Mouse (Mus musculus) mesoderm, embryonic 11.5 days (tissue): Measurements from ENCODE around the gene Alkbh3.

Experiments used
- DNase-seq: peaks from one replicate; pipeline ENCODE4 v3.0.0-alpha.2; 2012; ENCODE audit warnings: low read depth, low spot score

Gene Alkbh3

DNA sequence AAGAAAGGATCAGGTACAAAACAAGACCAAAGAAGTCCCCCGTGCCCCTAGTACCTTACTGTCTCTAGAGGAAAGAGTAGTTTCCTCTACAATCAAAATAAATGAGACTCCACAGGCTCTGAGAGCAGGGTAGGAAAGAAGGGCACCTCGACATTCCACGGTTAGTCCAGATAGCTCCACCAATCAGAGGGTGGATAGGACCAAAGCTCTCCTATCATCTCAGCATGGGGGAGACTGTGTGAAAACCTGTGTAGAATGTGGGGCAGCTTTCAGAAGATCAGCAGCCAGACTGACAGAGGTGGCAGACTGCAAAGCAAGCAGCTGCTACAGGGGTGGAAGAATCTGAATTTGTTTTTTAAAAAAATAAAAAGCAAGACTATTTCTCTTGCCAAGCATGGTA is 17.8 kb downstream of the Alkbh3 start:
- DNase-seq: no peak

DNA sequence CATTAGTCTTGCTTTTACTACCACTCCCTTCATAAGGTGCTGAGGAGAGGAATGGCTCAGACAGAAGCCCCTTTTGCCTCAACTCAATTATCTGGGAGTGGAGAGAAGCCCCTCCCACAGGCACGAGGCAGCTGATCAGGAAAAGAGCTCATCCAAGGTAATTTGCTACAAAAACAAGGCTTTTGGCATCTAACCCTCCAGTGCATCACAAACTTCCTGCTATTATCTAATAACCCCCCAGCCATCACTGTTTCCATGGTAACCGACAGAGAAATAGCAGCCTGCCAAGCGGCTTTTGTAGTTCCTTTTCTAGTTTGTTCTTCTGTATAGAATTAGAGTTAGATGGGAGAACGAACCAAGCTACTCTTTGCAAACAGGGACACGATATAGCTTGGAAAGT is 18.3 kb downstream of the Alkbh3 start:
- no peak for DNase-seq

DNA sequence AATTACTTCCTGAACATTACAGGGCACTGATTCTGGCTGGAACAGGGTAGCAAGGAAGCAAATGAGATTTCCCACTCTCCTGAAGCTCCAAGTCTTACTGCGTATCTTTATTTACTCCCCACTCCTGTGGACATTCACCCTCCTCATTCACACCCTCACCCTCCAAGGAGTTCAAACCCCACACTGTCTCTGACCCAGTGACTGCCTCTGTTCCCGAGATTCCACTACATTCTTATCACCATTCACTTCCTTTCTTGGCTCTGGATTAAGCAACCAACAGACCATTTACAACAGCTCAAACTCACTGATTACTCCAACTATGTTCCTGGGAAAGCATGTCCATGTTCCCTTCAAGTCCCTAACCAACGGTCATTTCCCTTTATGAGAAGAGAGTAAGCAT is 19.3 kb downstream of the Alkbh3 start:
- DNase-seq: no peak

DNA sequence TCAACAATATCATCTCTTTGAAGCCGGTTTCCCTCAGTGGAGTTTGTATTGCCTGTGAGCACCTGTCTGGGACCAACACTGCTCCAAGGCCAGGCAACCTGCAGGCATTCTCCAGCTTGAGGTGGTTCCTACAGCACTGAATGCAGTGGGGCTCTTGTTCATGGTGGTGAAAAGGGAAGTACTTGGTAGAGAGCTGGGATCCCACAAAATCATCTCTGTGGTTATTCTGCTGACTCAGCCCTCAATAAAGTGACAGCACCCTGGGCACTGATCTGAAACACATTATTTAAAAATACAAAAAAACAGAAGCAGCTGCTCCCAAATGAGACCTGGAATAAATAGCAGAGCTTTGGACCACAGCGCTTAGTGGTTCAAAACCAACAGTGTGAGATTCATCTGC is 22.2 kb downstream of the Alkbh3 start:
- no peak for DNase-seq

DNA sequence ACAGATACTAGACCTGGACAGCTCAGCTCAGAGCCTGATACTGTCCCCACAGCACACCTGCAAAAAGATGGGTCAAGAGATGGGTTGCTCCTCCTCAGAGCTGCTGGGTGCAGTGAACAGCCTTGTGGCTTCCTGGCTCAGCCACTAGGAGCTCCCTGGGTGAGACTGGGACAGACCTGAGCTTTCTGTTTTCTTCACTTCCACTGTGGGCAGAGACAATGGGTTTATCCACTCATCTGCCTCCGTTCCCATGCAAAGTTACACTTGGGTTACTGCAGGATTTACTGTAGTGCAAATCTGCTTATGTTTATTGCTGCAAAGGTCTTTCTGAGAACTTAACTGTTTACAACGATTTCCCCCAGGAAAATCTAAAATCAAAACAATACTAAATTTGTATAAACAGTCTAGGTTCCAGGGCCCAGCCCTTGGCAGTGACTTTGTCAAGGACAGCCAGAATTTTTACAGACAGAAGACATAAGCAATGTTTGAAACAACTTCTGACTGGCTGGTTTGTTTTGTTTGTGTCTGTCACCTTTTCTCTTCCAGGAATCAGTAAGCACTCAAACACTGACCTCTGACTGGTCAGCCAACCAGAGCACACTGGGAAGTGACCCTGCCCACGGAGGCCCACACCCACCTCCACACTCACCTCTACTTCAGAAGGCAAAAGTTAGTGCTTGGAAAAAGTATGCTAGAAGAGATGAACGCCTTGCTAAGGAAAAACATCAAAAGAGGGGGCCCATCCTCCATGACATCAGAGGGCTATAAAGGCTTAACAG is 28.0 kb downstream of the Alkbh3 start:
- DNase-seq: no peak

DNA sequence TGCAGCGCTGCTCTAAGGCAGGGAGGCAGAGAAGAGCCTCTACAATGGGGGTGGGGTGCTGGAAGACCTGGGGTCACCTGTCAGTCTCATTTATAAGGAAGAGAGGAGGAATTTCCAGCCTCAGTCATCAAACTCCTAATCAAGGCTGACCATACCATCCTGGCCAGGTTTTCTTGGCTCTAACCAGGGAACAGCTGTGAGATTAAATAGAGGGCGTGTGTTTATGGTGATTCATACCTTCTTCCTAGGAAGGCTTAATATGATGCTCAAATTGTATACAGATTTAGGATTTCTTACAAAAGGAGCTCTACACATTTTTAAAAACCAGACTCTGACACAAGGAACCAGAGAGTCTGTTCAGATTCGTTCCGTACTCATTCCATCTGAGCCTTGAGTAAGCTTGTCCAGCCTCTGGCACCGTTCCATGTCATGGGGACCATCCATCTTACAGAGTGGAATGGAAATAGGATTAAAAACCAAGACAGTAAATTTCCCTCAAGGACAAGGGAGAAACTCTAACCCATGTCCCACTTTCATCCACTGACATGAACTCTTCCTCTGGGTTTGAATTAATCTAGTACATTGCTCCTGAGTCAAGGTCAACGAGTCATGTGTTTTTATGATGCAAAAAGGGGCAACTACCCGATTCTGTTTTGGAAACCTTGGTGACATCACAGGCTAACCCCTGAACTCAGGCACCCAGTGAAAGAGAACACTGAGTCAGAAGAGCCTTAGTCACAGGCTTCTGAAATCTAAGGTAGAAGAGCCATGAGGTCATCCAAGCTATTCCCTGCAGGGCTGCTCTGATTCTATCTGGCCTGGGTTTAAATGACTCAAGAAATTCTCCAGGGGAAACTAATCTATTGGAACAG is 31.1 kb downstream of the Alkbh3 start:
- DNase-seq: no peak

DNA sequence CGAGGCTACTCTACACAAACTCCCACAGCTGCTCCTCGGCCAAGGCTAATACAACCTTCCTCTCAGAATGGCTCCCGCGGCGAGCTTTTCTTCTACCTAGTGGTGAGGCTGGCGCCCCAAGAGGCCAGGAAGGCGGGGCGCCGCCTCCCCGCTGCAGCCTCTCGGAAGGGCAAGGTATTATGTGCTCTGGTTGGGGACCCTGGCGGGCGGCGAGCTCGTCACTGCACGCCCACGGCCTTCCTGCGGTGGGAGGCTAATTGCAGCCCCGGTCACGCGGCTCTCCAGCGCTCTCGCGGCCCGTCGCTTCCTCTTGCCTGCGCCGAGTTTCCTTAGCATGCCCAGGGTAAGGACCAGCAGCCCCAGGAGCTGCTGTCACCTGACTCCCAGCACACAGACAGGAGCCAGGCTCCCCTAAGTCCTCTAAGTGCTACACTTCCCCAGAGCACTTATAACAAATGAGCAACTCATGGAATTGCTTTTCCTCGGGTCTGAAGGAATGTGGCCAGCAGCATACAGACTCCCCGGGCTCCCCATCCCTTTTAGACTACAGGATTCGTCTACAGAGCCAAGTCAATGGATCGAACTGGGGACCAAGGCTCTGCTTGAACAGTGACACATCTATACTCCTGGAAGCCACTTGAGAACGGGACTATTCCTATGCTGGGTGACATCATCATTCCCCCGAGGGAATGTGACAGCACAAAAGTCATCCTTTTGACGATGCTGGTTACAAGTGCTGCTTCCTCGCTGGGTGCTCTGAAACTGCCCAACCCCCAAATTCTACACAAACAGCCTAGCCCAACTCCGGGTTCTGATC is 34.0 kb downstream of the Alkbh3 start:
- peak; percentile 63 for DNase-seq

DNA sequence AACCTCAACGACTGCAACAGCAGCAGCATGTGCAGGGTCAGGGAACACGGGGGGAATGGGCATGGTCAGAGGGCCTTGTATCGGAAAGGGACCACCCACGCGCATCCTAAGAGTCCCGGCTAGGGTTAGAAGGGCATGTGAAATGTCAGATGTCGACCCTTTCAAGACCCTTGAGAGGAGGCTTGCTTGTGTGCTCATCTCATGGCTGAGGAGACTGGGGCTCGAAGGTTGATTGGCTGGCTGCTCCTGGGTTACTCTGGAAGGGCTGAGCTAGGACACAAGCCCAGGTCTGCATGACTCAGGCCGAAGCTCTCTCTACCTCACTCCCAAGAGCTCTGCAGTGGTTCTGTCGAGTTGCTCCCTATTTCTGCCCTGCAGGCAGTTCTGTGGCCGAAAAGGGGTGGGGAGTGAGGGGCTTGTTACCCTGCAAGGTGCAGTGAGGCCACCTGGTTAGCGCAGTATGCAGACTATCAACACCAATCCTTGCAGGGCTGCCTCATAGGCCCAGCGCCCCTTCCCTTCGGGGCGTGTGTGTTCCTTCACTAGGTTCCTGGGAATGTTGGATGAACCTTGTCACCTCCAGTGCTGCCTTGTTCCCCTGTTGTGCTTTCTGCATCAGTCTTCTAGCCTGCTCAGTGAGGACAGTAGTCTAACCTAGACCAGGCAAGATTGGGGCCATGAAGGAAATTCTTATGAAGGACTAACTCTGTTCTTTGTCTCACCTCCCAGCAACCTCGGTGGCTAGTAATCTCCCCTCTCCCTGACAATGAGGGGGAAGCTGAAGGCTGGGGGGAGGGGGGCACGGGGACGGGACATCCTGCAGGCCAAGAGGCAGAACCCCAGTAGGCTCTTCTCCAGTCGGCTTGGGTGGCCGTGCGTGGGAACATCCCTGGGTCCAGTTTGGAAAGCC is 34.8 kb downstream of the Alkbh3 start:
- DNase-seq: no peak

DNA sequence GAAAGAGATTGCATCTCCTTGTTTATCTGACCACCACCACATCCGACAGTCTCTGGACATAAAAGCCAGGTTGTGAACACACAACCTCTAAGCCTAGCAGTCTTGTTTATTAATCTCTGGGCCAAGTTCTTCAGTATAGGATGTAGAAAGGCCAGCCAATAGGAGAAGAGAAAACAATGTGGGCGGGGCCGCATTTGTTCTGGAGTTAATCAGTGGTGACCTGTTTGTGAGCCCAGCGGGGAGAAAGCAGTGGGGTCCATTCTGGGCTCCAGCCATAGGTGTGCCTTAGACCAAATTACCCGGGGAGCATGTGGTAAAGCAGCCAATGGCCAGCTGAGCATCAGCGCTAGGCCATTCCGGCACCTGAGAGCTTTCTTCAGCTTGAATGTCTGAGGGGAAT is 35.6 kb downstream of the Alkbh3 start:
- no peak for DNase-seq

DNA sequence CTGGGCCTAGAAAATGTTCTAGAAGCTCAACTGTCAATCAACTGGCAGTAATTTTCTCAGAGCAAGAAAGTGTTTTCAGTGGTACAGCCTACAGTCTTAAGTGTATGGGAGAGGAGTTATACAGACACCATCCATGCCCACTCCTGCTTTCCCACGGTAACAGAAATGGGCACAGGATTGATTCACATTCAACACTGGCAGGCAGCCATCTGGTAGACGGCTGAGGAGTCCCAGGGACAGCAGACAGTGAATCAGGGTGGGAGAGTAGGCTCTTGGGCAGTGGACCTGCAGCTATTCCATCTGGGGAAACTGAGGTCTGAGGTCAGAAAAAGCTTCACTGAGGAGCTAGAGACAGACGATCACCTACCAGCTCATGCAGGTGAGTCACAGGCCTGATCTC is 39.0 kb downstream of the Alkbh3 start:
- no peak for DNase-seq

DNA sequence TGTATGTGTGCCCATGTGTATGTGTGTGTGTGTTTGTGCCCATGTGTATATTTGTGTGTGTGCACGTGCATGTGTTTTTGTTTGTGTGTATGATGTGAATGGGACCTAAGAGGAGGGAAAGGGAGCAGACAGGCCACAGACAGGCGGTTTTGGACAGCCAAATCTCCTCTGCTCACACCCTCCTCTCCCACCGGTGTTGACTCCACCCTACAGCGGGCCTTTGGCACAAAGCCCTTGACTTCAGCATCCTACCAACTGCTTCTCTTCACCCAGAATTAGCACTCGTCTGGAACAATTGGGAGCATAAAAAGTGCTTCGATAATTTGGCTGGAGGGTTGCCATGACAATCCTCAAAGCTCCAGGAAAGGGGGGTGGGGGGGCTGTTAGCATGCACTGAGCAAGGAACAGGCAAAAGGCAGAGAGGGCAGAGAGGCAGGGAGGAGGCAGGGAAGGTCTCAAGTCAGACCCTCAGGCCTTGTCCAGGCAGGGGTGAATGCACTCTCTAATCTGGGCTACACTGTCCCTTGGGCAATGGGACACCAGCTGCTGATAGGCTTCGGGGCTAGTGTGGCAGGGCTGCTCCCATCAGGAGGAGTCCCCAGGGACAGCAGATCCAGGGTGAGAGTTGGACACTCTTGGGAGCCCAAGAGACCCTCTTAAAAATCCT is 46.0 kb downstream of the Alkbh3 start:
- DNase-seq: no peak

DNA sequence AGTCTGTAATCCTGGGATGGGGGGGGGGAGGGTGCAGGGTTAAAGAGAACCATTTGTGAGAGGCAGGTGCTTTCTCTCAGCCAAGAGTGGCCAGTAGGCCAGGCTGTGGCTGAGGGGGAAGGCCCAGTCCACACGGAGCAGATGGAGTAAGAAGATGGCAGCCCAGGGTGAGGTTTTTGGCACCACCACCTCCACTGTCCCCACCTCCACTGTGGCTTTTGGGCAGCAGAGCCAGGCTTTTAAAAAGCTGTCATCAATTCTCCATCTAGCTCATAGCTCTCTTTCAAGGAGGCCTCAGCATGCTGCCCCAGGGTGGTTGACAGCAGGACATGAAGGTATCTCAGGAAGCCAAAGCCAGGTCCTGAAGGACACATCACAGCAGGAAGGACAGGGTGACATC is 46.8 kb downstream of the Alkbh3 start:
- DNase-seq: no peak

DNA sequence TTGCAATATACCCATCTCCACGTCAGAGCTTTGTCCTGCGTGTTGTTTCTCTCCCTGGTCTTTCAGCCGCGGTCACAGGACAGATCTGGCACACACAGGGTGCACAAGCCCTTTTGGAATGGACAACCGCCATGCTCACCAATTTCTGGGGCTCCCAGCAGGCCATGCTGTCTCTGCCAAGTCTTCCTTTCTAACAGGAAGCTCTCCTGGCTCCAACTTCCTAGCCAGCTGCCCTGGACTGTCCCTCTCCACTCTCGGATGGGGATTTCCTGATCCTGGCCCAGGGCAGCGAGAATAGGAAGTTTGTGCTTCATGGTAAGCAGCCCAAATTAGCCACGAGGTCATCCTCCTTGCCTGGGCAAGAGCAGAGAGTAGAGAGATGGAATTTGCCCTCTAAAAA is 48.9 kb downstream of the Alkbh3 start:
- DNase-seq: no peak

DNA sequence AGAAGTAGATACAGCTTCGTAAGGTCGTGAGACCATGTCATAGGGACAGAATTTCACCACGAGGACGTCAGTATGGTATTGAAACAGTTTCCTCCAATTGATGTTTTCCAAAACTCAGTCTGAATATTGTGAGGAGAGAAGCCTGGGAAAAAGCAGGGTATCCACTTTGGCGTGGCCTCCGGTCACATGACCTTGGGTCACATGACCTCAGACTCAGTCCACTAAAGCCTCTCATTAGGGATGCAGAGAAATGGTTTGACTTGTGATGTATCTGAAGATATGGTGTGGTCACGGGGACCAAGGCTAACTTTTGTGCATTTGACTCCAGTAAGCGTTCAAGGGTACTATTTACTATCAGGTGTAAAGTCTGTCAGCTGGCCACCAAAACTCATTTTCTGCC is 51.3 kb downstream of the Alkbh3 start:
- DNase-seq: no peak

DNA sequence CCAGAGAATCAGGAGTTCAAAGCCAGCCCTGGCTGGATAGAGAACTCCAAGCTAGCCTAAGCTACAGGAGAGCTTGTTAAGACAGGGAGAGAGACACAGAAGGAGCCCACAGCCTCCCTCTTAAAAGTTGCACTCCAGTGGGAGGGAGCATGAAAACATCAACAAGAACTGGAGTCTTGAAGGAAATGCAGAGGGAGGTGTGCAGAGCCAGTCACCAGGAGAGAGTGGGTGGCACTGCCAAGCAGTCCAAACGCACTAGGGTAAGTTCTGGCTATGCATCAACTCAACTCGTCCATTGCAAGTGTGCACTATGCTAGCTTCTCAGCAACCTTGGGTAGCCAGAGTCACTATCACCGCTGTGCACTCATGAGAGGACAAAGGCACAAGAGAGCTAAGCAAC is 52.4 kb downstream of the Alkbh3 start:
- DNase-seq: no peak

DNA sequence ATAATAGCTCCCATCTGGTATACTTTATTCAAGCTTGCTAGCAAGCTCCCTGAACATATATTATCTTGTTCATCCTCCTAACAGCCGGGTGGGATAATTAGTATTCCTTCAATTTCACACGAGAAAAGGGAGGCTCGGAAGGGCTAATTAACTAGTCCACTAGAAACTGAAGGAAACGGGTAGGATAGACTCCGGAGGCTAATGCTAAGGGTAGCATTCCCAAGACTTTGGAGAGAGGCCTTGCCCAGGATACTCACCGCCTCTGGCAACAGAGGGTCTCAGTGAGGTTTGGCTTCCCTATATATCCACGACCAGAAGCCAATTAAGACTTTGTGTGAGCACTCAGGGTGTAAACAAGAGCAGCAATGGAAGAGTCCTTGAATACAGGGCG is 52.8 kb downstream of the Alkbh3 start:
- no peak for DNase-seq

DNA sequence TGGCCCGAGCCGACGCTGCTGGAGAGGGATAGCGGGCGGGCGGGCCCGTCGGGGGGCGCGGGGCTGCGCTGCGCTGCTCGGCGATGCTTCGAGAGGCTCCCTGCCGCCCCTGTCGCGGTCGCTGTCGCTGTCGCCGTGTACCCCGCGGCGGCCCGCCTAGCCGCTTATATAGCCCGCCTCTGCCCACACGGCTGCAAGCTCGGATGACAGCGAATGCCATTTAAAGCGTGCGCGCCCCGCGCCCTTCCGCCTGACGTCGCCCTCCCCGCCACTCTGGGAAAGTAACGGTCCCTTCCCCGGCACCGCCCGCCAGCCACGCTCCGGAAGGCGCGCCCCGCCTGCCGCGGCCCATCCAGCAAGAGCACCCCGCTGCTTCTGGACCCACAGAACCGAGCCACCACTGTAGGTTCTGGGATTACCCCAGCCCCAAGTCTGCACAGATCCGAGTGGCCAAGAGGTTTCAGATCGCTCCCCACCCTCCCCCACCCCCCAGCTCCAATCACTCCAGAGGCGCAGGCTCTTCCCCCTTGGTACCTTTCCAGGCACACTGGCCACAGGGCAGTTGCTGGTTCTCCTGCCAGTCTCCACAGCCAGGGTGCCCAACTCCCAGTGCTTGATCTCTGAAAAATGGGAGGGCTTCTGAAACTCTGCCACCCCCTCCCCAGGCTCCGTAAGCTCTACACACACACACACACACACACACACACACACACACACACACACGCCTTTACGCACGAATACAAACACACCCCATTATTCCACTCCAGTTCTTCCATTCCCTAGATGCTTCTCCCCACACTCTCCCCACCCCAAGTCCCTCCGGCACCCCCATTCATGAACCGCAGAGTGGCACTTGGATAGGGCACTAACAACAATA is 53.5 kb downstream of the Alkbh3 start, which contains the start of gene Gm13889:
TSS of gene Gm13889 (minus strand) at position 294 of the 877 bp plus-strand sequence.
- peak; percentile 47 for DNase-seq

DNA sequence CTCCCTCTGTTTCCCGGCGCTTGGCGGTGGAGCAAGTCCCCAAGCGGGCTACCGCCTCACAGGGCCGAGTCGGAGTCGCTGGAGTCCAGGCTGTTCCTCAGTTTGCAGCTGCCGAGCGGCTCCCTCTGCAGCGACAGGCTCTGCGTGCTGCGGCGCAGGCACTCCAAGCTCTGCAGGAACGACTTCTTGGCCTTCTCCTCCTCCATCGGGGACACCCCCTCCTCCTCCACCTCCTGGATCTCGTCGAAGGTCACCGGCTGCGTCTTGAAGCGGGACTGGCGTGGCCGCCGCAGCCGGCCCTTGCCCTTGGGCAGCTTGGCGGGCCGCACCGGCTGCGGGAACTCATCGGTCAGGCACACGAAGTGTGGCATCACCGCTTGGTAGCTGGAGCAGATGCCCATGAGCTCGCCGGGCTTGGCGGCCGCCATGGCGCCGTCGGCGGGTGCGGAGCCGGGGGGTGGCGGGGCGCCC is 54.2 kb downstream of the Alkbh3 start:
- DNase-seq: peak; percentile 59

DNA sequence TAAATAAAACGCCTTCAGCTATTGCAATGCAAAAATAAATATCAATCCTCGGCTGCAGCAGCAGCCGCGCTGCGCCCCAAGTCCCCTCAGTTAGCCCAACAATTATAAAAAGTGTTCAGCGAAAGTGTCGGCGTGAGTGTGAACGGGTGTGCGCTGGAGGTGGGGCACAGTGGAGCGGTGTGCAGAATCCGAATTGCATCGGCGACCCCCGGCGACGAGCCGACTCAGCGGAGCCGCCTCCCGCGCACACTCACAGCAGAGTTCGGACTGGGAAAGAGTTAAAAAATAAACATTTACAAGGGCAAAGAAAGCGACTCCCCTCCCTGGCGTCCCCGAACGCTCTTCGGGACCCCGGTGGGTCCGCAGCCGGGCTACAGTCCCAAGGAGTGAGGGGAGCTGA is 54.7 kb downstream of the Alkbh3 start:
- no peak for DNase-seq
